Mouse (Mus musculus) left cerebral cortex, adult 2 months (tissue): ENCODE results near the gene Klhl25. TPM values are rescaled to one million over a fixed set of nuclear protein-coding genes. Genes with fewer than 3 reads are reported as not detected.
"Not testable (repeated sequence)": the region's sequence is repeated elsewhere in the genome, so short reads cannot be mapped to it uniquely, and the experiment has no call there.

Source experiments
- DNase-seq, 2 experiments: peaks; one replicate each; pipeline ENCODE4 v3.0.0; 2021 to 2022; ENCODE audit warnings: low spot score in 2 of 2, mixed read lengths in 1 of 2; ENCODE audit errors: extremely low spot score in 1 of 2
- H3K27ac ChIP-seq: fragments of 200-600 bp; 2 replicates; pipeline ENCODE4 v1.8.1; 2022
- H3K4me3 ChIP-seq: fragments of 200-600 bp; 2 replicates; pipeline ENCODE4 v1.8.1; 2022
- CTCF ChIP-seq: fragments of 200-600 bp; IDR thresholded peaks from 2 replicates; pipeline ENCODE4 v1.8.1; 2022; ENCODE audit warnings: antibody characterized with exemption, mild to moderate bottlenecking, moderate library complexity
- intact Hi-C: fragments of 180-260 bp; cut with DNase I; formaldehyde crosslinking; loops from one replicate; pipeline ENCODE4 v1.15.1; 2025
- total RNA-seq, 2 experiments: library from RNA; stranded (reverse); gene quantifications; 2 replicates each; pipeline ENCODE4 v1.2.3; 2021

The Klhl25 gene
- total RNA-seq, 2 experiments from 2014 or later = 7.4 to 9.3 TPM

DNA sequence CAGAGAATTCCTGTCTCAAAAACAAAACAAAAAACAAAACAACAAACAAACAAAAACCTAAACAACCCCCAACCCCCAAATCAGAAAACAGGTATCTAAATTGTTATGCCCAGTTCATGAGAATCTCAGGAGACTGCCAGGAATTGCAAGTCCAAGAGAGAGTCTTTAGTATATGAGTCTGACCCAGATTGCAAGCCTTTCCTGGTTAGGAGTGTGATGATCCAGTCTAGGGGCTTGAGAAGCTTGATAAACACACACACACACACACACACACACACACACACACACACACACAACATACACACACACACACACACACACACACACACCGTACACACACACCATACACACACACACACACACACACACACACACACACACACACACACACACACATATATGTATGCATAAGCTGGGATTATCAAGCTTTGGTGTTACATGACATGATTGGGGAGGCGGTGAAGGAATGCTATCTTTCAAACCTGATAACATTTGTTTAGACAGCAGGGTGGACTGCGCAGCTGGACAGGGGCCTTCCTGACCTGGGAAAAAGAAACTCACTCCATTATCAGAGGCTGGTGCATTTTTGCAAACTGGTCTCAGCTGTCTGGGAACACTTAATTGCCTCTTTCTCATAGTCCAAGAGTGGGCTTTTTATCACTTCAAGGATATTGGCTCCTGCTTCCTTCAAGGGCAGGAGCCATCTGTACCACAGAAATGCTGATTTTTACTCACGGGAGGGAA lies 21.6 kb upstream of the Klhl25 start:
- intact Hi-C loops = loop anchor here (5.0 kb wide), 1 partner anchor 84 kb away; no protein-coding TSS in a partner anchor
- H3K27ac ChIP-seq = no peak overlapping the region
- H3K4me3 ChIP-seq = no peak overlapping the region
- no peak for TF ChIP-seq CTCF
- DNase-seq = no peak

DNA sequence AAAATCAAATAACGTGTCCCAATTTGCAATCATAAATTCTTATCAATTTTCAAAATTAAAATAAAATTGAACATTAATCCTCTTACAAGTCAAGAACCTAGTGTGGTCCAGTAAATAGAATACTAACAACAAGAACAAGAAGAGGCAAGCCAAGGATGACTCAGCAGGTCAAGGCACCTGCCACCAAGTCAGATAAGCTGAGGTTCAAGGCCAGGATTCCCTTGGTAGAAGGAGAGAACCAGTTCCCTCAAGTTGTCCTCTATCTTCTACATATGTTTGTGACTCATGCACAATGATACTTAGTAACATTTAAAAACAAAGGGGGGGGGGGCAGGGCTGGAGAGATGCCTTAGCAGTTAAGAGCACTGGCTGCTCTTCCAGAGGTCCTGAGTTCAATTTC lies 20.8 kb upstream of the Klhl25 start:
- H3K27ac ChIP-seq = no peak overlapping the region
- no peak overlapping the region for H3K4me3 ChIP-seq
- TF ChIP-seq CTCF = no peak
- no peak for DNase-seq
- intact Hi-C loops = loop anchor here (5.0 kb wide), 1 partner anchor 85 kb away; no protein-coding TSS in a partner anchor

DNA sequence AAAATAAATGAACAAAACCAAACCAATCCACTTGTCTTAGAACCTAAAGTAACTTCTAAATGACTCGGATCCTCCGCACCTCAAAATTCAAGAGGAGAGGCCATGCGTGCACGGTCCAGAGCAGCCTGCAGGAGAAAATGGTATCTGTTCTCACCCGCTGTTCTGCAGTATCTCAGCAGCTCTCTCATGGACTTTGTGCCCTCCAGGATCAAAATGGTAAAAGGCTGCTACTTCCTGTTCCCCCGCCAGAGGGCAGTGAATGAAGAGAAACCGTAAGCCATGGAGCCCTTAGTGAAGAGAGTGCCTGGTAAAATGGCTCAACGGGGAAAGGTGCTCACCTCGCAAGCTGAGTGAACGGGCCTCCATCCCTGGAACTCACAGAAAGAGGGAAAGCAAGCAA lies 20.3 kb upstream of the Klhl25 start:
- TF ChIP-seq CTCF = peak; percentile 68
- intact Hi-C loops = loop anchor here (1.0 to 5.0 kb wide), 3 partner anchors 45 to 86 kb away; no protein-coding TSS in a partner anchor
- Histone ChIP-seq H3K4me3 (no peak overlapping the region), H3K27ac (no peak overlapping the region)
- DNase-seq = peak; percentile 42 to 59

DNA sequence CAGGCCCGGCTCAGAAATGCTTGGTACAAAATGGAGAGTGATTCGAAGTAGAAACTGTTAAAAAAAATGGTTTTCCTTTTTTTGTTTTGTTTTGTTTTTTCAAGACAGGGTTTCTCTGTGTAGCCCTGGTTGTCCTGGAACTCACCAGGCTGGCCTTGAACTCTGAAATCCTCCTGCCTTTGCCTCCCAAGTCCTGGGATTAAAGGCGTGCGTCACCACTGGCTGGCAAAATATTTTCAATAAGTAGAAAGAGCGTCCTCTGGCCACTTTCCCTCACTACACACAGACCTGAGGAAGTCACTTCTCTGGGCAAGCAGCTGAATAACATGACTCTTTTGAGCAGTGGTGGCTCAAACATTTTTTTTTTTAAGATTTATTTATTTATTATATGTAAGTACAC lies 19.6 kb upstream of the Klhl25 start:
- Histone ChIP-seq H3K4me3 (no peak overlapping the region), H3K27ac (no peak overlapping the region)
- no peak for TF ChIP-seq CTCF
- DNase-seq = no peak
- intact Hi-C loops = loop anchor here (1.0 to 5.0 kb wide), 3 partner anchors 44 to 86 kb away; no protein-coding TSS in a partner anchor

DNA sequence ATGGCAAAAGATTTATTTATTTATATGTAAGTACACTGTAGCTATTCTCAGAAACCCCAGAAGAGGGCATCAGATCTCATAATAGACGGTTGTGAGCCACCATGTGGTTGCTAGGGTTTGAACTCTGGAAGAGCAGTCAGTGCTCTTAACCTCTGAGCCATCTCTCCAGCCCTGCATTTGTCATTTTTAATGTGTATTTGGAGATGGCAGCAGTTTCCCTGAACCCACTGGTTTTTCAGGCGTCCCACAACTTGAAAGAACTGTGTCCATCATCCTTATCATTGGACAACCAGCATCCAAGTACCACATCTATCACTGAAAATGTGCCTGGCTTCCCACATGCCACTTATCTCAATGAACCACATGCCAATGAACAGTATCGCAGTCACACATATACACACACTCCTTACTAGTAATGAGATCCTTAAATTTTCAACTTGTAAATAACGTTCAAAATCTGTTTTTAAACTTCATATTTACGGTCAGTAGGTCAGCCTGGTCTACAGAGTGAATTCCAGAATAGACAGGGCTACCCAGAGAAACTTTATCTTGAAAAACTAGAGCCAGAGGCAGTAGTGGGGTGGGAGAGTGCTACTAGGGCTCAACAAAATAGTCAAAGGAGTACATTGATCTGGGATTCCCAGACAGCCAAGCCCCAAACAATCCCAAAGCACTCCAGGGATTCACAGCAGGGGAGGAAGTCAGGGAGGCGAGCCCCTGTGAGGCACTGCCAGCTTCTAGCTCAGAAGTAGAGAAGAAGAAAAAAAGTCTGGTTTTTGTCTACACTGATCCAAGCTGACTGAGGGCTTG lies 17.7 kb upstream of the Klhl25 start:
- no peak for DNase-seq
- TF ChIP-seq CTCF = peak; percentile 28
- Histone ChIP-seq H3K27ac (no peak overlapping the region), H3K4me3 (no peak overlapping the region)
- intact Hi-C loops = no loop called here

DNA sequence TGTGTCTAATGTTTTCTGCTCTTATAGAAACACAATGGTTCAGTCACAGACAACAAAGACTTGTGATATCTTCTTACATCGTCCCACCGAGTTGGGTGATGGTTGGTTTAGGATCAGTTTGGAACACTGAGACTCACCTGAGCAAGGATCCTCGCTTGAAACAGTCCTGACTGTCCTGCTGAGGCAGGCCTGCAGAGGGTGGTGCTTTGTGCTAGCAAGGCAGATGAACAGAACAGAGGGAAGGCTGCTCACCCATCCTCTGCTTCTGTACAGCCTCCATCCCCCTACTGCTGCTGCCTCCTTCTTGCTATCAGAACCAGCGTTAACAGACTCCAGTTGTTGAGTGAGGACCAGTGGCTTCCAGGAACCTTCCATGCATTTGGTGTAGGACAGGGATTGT lies 14.2 kb upstream of the Klhl25 start:
- intact Hi-C loops, DNase-seq, H3K4me3 ChIP-seq, H3K27ac ChIP-seq: not testable (repeated sequence)

DNA sequence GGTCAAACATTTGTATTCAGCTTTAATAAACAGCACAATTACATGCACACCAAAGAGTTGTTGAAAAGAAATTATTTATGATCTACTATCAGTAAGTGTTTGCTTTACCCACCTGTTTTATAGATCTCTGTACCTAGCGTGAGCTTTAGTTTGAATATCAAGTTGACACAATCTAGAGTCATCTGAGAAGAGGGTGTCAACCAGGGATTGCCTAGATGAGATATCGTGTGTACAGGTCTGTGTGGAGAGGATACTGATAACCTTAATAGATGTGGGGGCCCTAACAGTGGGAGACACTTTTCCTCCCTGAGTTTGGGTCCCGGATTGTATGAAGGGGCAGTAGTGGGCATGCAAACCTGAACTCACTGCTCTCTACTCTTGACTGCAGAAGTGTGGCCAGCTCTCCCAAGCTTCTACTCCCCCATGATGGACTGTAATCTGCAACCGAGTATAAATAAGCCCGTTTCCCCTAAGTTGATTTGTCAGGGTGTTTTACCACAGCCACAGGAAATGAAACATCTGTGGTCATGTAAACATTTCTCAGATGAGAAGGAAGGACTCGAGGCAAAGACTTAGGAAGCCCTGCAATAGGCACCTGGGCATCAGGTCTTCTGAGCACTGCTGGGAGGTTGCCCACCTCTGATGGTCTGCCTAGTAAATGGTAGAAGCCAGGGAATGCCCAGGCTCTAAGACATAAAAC lies 13.0 kb upstream of the Klhl25 start:
- intact Hi-C loops, H3K4me3 ChIP-seq, DNase-seq, H3K27ac ChIP-seq: not testable (repeated sequence)

DNA sequence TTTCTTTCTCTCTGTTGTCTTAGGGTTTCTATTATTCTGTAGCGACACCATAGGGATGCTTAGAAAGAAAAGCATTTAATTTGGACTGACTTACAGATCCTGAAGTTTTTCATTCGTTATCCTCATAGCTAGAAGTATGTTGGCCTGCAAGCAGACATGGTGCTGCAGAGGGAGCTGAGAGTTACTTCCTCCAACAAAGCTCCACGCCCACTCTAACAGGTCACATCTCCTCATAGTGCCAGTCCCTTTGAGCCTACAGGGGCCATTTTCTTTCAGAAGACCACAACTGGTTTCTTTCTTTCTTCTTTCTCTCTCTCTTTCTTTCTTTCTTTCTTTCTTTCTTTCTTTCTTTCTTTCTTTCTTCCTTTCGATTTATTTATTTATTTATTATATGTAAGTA lies 8.0 kb upstream of the Klhl25 start:
- H3K4me3 ChIP-seq = no peak overlapping the region
- intact Hi-C loops = no loop called here
- no peak for DNase-seq

DNA sequence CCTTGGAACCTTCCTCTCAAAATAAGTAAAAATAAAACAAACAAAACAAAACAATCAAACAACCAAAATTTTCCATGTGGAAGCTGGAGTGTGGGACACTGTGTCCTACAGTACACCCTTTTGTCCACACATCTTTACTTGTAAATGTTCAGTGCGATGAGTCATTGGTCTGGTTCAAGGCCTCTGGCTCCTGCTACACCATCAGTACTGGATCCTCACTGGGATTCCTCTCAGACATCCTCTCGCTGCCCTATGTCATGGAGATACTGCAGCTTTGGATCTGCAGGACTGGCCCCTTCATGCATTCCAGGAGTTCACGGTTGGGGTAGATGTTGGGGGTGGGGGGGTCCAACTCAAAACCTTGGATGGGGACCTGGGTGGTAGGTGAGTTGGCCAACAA lies 5.8 kb upstream of the Klhl25 start:
- no peak for DNase-seq
- no peak overlapping the region for H3K27ac ChIP-seq
- intact Hi-C loops = no loop called here
- no peak for TF ChIP-seq CTCF
- H3K4me3 ChIP-seq = no peak overlapping the region

More for the DNA sequence above, 8.0 kb upstream of the Klhl25 start:
- TF ChIP-seq CTCF = no peak
- no peak overlapping the region for H3K27ac ChIP-seq

DNA sequence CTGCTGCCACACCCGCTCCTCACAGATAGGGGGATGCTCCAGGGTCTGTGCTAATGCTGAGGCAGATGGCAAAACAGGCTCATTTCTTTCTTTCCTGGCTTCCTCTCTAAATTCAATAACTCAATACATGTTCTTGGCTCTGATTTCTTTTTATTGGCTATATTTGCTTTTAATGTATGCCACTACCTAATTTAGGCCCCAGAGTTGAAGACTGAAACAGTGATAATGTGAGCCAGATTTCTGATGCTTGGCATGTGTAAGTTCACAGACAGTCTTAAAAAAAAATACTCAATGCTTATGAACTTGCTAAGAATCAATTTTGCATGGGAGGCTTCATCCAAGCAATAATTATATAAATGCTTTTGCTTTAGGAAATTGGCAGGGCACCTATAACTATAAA lies 2.2 kb upstream of the Klhl25 start:
- no peak overlapping the region for H3K27ac ChIP-seq
- H3K4me3 ChIP-seq = no peak overlapping the region
- DNase-seq = no peak
- intact Hi-C loops = no loop called here
- TF ChIP-seq CTCF = no peak

DNA sequence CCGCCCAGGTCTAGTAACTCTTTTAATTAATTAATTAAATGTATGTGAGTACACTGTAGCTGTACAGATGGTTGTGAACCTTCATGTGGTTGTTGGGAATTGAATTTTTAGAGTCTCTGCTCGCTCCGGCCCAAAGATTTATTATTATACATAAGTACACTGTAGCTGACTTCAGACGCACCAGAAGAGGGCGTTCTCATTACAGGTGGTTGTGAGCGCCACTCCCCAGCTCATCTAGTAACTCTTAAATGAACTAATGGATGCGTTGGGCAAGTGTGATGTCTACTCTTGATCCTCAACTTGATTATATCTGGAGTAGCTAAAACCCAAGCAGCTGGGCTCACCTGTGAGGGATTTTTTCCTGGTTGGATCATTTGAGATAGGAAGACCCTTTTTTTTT lies 1.2 kb upstream of the Klhl25 start:
- DNase-seq = no peak
- intact Hi-C loops = no loop called here
- H3K27ac ChIP-seq = no peak overlapping the region
- peak; percentile 18 for TF ChIP-seq CTCF
- H3K4me3 ChIP-seq = no peak overlapping the region

DNA sequence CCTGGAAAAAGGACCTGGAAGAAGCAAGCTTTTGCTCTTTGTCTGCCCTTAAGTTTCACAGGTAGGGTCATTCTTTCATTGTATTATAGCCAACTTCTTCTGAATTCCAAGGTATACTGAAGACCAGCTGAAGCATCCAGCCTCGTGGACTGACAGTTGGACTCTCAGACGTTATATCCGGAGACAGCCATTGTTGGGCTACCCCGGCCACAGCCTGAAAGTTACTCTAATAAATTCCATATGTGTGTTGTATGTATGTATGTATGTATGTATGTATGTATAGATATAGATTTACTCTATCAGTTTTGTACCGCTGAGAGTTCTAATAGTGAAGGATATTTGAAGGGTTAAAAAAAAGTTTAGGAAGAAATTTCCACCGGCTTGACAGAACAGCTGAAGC lies 621 bp upstream of the Klhl25 start:
- peak overlapping the region; percentile 54; the same call in 1 of the 2 replicates for H3K27ac ChIP-seq
- peak overlapping the region; percentile 98 for H3K4me3 ChIP-seq
- no peak for DNase-seq
- intact Hi-C loops = no loop called here
- TF ChIP-seq CTCF = no peak
